Mouse (Mus musculus) midbrain, postnatal 0 days (tissue): ENCODE results near the gene Ptpre. TPM values are rescaled to one million over a fixed set of nuclear protein-coding genes. Genes with fewer than 3 reads are reported as not detected.

Experiments used
- ATAC-seq: fragments of 200-750 bp; cut with Nextera tagmentation; 2 replicates; pipeline ENCODE4 v1.8.0; 2017; ENCODE audit warnings: moderate number of reproducible peaks, mild to moderate bottlenecking, moderate TSS enrichment, moderate library complexity; ENCODE audit not compliant: low FRiP score
- DNase-seq: peaks from one replicate; pipeline ENCODE4 v3.0.0-alpha.2; 2015; ENCODE audit warnings: low spot score
- H3K27ac ChIP-seq: fragments of 300-500 bp; sonication (generic); 2 replicates; pipeline ENCODE4 v1.5.1; 2014; ENCODE audit warnings: low read depth, mild to moderate bottlenecking, low read length, mixed read lengths
- H3K27me3 ChIP-seq: fragments of 300-500 bp; sonication (generic); 2 replicates; pipeline ENCODE4 v1.6.1; 2014; ENCODE audit warnings: low read length, control low read depth, mixed read lengths; ENCODE audit not compliant: insufficient read depth
- H3K36me3 ChIP-seq: fragments of 300-500 bp; sonication (generic); 2 replicates; pipeline ENCODE4 v1.6.1; 2014; ENCODE audit warnings: low read length, control low read depth, mixed read lengths; ENCODE audit not compliant: insufficient read depth
- H3K4me1 ChIP-seq: fragments of 300-500 bp; sonication (generic); 2 replicates; pipeline ENCODE4 v1.6.1; 2014; ENCODE audit warnings: mild to moderate bottlenecking, control low read depth, antibody characterized with exemption, low read length, mixed read lengths; ENCODE audit not compliant: insufficient read depth
- H3K4me2 ChIP-seq: fragments of 300-500 bp; sonication (generic); 2 replicates; pipeline ENCODE4 v1.6.1; 2014; ENCODE audit warnings: low read depth, mild to moderate bottlenecking, low read length, mixed read lengths; ENCODE audit not compliant: poor library complexity, severe bottlenecking
- H3K4me3 ChIP-seq: fragments of 300-500 bp; sonication (generic); 2 replicates; pipeline ENCODE4 v1.5.1; 2014; ENCODE audit warnings: low read depth, mild to moderate bottlenecking, low read length, moderate library complexity
- H3K9ac ChIP-seq: fragments of 300-500 bp; sonication (generic); replicated peaks from 2 replicates; pipeline ENCODE4 v1.6.1; 2014; ENCODE audit warnings: mild to moderate bottlenecking, low read length, moderate library complexity, mixed read lengths; ENCODE audit not compliant: poor library complexity, severe bottlenecking
- H3K9me3 ChIP-seq: fragments of 300-500 bp; sonication (generic); 2 replicates; pipeline ENCODE4 v1.6.1; 2016; ENCODE audit warnings: low read length, control low read depth
- CTCF ChIP-seq: IDR thresholded peaks from 2 replicates; pipeline ENCODE4 v1.5.1; 2016; ENCODE audit warnings: antibody characterized with exemption, mild to moderate bottlenecking
- WGBS: fragments of 180-500 bp; shearing (Covaris S2); extraction: QIAGEN DNeasy Blood & Tissue Kit; methylation state at CpG from one replicate; pipeline ENCODE4 v1.1.7; 2014; 5-methylcytosine and 5-hydroxymethylcytosine counted together
- polyA plus RNA-seq: library from polyadenylated mRNA; unstranded; fragments of >200 nt; fragmentation: Nextera tagmentation; extraction: Ambion mirVana; gene quantifications from 2 replicates; pipeline ENCODE4 v1.2.1, GENCODE M21; 2015
- total RNA-seq: library from RNA; depleted of rRNA; stranded (reverse); fragments of >200 nt; gene quantifications from 2 replicates; pipeline ENCODE4 v1.2.3, GENCODE M21; 2014

Ptpre gene
- total and polyA plus RNA-seq, 2 experiments from 2014 or later: 9.2 to 14.6 TPM

DNA sequence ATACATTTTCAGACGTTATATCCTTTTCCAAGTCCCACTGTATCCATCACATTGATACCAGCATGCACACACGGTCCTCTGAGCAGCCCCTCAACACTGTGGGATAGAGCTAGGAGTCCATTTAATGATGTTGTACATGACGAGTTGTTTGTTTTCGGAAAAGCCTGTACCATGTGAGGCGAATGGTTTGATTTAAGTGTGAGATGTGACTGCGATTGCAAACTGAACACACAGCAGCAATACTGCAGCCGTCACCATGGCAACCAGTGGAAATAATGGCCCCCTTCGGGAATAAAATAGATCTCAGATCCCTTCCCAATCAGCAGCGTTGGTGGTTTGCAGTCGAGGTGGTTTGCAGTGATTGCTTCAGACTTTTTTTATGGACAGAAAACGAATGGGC is 80.5 kb downstream of the Ptpre start:
- Histone ChIP-seq H3K9ac (no peak overlapping the region), H3K4me3 (no peak overlapping the region), H3K9me3 (no peaks in the 10 kb centered on the region), H3K36me3 (no peaks in the 10 kb centered on the region), H3K4me2 (peak overlapping the region; percentile 8; the same call in 1 of the 2 replicates), H3K27ac (peak overlapping the region; percentile 64; the same call in 1 of the 2 replicates), H3K27me3 (no peaks in the 10 kb centered on the region), H3K4me1 (peaks cover 13% of the 10 kb centered on the region)
- ATAC-seq: peak; percentile 62
- DNase-seq: peak; percentile 88
- 23% methylated on average over 11 of the region's 11 CpGs for WGBS
- no peak for TF ChIP-seq CTCF

DNA sequence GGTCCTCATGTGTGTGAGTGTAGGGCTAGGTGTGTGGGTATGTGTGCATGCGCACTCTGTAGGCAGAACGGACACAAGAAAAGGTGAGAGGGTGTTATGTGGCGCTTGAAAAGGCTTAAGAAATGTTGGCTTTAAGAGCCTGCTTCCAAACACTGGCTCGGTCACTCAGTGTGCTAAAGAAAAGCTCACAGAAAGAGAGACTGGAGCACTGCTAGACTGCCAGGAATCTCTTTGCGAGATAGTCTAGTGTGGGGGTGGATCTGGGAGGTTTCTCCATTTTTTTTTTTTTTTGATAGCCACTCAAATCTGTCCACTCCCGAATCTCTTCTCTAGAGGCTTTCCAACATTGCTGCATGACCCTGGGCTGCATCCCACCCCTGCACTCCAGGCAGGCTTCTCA is 84.4 kb downstream of the Ptpre start:
- Histone ChIP-seq H3K4me1 (peaks cover 13% of the 10 kb centered on the region), H3K27ac (no peak overlapping the region), H3K27me3 (no peaks in the 10 kb centered on the region), H3K9me3 (no peaks in the 10 kb centered on the region), H3K4me3 (no peak overlapping the region), H3K4me2 (no peak overlapping the region), H3K36me3 (no peaks in the 10 kb centered on the region), H3K9ac (no peak overlapping the region)
- no peak for TF ChIP-seq CTCF
- ATAC-seq (no peak), DNase-seq (no peak)
- 50% methylated on average over 6 of the region's 6 CpGs for WGBS

DNA sequence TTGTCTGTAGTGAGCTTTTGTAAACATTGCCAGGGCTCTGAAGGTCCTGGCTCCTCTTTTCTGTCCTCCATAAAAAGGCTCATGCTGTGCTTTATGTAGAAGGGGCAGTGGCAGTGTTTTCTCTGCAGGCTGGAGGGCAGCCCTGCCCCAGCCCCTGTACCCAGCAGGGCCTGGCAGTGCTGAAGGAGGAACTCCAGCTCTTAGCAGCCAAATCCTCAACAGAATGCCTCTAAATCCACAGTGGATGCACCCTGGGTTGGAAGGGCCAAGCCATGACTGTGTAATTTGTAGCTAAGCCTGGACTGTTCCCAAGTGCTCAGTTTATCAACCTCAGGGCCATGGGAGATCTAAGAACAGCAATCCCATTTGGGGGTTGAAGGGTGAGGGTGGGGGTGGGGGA is 85.0 kb downstream of the Ptpre start:
- Histone ChIP-seq H3K9me3 (no peaks in the 10 kb centered on the region), H3K27me3 (no peaks in the 10 kb centered on the region), H3K4me1 (peaks cover 13% of the 10 kb centered on the region), H3K36me3 (no peaks in the 10 kb centered on the region), H3K27ac (no peak overlapping the region), H3K4me2 (no peak overlapping the region), H3K4me3 (no peak overlapping the region), H3K9ac (no peak overlapping the region)
- DNase-seq (no peak), ATAC-seq (no peak)
- TF ChIP-seq CTCF: no peak

DNA sequence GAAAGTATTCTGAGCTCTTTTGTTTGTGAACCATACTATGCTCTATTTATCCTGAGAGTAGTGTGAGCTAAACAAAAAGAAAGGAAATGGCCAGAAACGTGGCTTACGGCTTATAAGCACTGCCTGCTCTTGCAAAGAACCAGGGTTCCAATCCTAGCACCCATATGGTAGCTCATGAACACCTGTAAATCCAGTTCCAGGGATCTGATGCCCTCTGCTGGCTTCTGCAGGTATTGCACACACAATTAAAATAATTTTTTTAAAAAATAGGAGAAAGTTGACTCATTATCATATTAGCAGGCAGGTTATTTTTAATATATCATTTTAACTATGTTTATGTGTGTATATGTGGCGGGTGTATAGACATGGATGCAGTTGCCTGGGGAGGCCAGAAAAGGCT is 87.6 kb downstream of the Ptpre start:
- no peak overlapping the region for H3K4me2 ChIP-seq
- no peak for DNase-seq
- peak; percentile 72 for TF ChIP-seq CTCF
- WGBS: 78% methylated on average over 3 of the region's 3 CpGs
- no peaks in the 10 kb centered on the region for H3K36me3 ChIP-seq
- no peaks in the 10 kb centered on the region for H3K27me3 ChIP-seq
- no peak overlapping the region for H3K27ac ChIP-seq
- no peak overlapping the region for H3K4me3 ChIP-seq
- no peaks in the 10 kb centered on the region for H3K9me3 ChIP-seq
- no peak overlapping the region for H3K9ac ChIP-seq
- no peak for ATAC-seq
- no peaks in the 10 kb centered on the region; the same call in 1 of the 2 replicates for H3K4me1 ChIP-seq

DNA sequence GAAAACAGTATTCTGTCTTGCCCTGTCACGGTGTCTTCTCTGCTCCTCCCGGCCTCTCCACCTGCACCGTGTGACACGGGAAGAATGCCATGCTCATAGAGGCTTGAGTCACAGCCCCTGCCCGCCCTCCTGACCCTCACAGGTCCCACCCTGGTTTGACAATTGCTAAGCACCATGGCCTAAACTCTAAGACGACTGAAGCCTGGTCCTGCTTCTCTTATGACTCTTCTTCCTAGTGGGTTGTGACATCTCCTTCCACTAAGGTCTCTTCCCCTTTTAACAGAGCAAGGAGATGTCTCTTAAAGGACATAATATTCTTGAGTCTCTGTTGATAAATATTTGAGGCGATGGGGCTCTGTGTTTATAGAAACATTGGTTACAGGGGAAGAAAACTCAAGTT is 91.1 kb downstream of the Ptpre start:
- WGBS: 84% methylated on average over 7 of the region's 7 CpGs

DNA sequence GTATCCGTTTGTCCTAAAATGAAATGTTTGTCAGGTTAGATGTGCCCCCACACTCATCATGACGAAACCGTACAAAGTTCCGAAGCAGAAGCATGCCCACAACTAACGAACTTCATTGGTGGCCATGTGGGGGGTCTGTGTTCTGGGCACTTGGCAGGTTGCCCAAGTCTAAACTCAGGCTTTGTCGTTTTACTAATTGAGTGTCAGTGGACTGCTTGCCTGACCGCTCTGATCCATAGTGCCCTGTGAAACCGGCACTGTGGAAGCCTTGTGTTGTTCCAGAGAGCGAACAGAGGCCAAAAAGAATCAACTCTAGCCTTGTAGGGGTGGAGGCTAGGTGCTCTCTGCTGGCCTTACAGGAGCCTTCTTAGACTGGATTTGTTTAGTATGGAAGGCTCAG is 91.7 kb downstream of the Ptpre start:
- H3K9me3 ChIP-seq: no peaks in the 10 kb centered on the region
- ATAC-seq (no peak), DNase-seq (no peak)
- no peak for TF ChIP-seq CTCF
- no peak overlapping the region for H3K4me2 ChIP-seq
- no peaks in the 10 kb centered on the region for H3K4me1 ChIP-seq
- H3K27me3 ChIP-seq: no peaks in the 10 kb centered on the region
- no peak overlapping the region for H3K9ac ChIP-seq
- no peak overlapping the region for H3K27ac ChIP-seq
- H3K36me3 ChIP-seq: no peaks in the 10 kb centered on the region
- no peak overlapping the region for H3K4me3 ChIP-seq
- 55% methylated on average over 9 of the region's 9 CpGs for WGBS

More for the DNA sequence above, 91.1 kb downstream of the Ptpre start:
- Histone ChIP-seq H3K9ac (no peak overlapping the region), H3K36me3 (no peaks in the 10 kb centered on the region), H3K4me2 (no peak overlapping the region), H3K4me1 (no peaks in the 10 kb centered on the region), H3K27me3 (no peaks in the 10 kb centered on the region), H3K4me3 (no peak overlapping the region), H3K9me3 (no peaks in the 10 kb centered on the region), H3K27ac (no peak overlapping the region)
- no peak for TF ChIP-seq CTCF
- ATAC-seq (no peak), DNase-seq (no peak)
